Mouse (Mus musculus) midbrain, embryonic 11.5 days (tissue): ENCODE measurements around the gene Vsig10. TPM values are rescaled to one million over a fixed set of nuclear protein-coding genes. Genes with fewer than 3 reads are reported as not detected.

ENCODE experiments used
- ATAC-seq: fragments of 200-750 bp; cut with Nextera tagmentation; 2 replicates; pipeline ENCODE4 v1.8.0; 2017; ENCODE audit warnings: moderate TSS enrichment, moderate library complexity; ENCODE audit not compliant: low FRiP score
- DNase-seq: peaks from one replicate; pipeline ENCODE4 v3.0.0; 2015; ENCODE audit warnings: low spot score; ENCODE audit errors: missing footprints
- H3K27ac ChIP-seq: fragments of 300-500 bp; sonication (generic); 2 replicates; pipeline ENCODE4 v1.5.1; 2014; ENCODE audit warnings: low read depth, low read length
- H3K27me3 ChIP-seq: fragments of 300-500 bp; sonication (generic); 2 replicates; pipeline ENCODE4 v1.6.1; 2014; ENCODE audit warnings: mild to moderate bottlenecking, low read length, moderate library complexity, mixed read lengths; ENCODE audit not compliant: control insufficient read depth, insufficient read depth
- H3K36me3 ChIP-seq: fragments of 300-500 bp; sonication (generic); 2 replicates; pipeline ENCODE4 v1.6.1; 2014; ENCODE audit warnings: mild to moderate bottlenecking, low read length, moderate library complexity, mixed read lengths; ENCODE audit not compliant: control insufficient read depth, insufficient read depth
- H3K4me1 ChIP-seq: fragments of 300-500 bp; sonication (generic); 2 replicates; pipeline ENCODE4 v1.6.1; 2014; ENCODE audit warnings: low read length; ENCODE audit not compliant: control insufficient read depth, insufficient read depth
- H3K4me2 ChIP-seq: fragments of 300-500 bp; sonication (generic); 2 replicates; pipeline ENCODE4 v1.6.1; 2014; ENCODE audit warnings: mild to moderate bottlenecking, moderate library complexity
- H3K4me3 ChIP-seq: fragments of 300-500 bp; sonication (generic); 2 replicates; pipeline ENCODE4 v1.5.1; 2014; ENCODE audit warnings: low read depth, low read length
- H3K9ac ChIP-seq: fragments of 300-500 bp; sonication (generic); 2 replicates; pipeline ENCODE4 v1.6.1; 2014; ENCODE audit warnings: low read length
- H3K9me3 ChIP-seq: fragments of 300-500 bp; sonication (generic); 2 replicates; pipeline ENCODE4 v1.6.1; 2016; ENCODE audit warnings: low read length; ENCODE audit not compliant: control insufficient read depth
- WGBS: fragments of 180-500 bp; shearing (Covaris S2); extraction: QIAGEN DNeasy Blood & Tissue Kit; methylation state at CpG from one replicate; pipeline ENCODE4 v1.1.7; 2014; 5-methylcytosine and 5-hydroxymethylcytosine counted together
- polyA plus RNA-seq: library from polyadenylated mRNA; unstranded; fragments of >200 nt; fragmentation: Nextera tagmentation; extraction: Ambion mirVana; gene quantifications from 2 replicates; pipeline ENCODE4 v1.2.1, GENCODE M21; 2014

Gene Vsig10
- polyA plus RNA-seq, 1 experiment from 2014 or later, result 2.2 TPM

GRCm38 (mm10) chr5:117380199-117380598 lies 61.3 kb downstream of the Vsig10 start:
- ATAC-seq (no peak), DNase-seq (no peak)
- H3K9me3 ChIP-seq, result no peaks in the 10 kb centered on the region
- no peak overlapping the region for H3K4me2 ChIP-seq
- H3K27ac ChIP-seq, result no peak overlapping the region
- H3K4me3 ChIP-seq, result no peak overlapping the region
- H3K36me3 ChIP-seq, result peaks cover 20% of the 10 kb centered on the region
- H3K27me3 ChIP-seq, result no peaks in the 10 kb centered on the region
- WGBS, result 86% methylated on average over 4 of the region's 4 CpGs
- H3K4me1 ChIP-seq, result no peaks in the 10 kb centered on the region
- H3K9ac ChIP-seq, result no peak overlapping the region

- no peak overlapping the region for H3K4me2 ChIP-seq
- H3K9ac ChIP-seq, result no peak overlapping the region
- no peak for ATAC-seq
- H3K4me3 ChIP-seq, result no peak overlapping the region
- H3K27ac ChIP-seq, result no peak overlapping the region
- H3K27me3 ChIP-seq, result no peaks in the 10 kb centered on the region
- 81% methylated on average over 7 of the region's 7 CpGs for WGBS
- DNase-seq, result no peak
- H3K9me3 ChIP-seq, result no peaks in the 10 kb centered on the region
- peaks cover 17% of the 10 kb centered on the region for H3K36me3 ChIP-seq
- H3K4me1 ChIP-seq, result no peaks in the 10 kb centered on the region
Measured at GRCm38 (mm10) chr5:117381785-117382184, 62.9 kb downstream of the Vsig10 start.

- ATAC-seq (no peak), DNase-seq (no peak)
- Histone ChIP-seq H3K36me3 (peaks cover 14% of the 10 kb centered on the region), H3K9me3 (no peaks in the 10 kb centered on the region), H3K9ac (no peak overlapping the region), H3K4me3 (no peak overlapping the region), H3K27ac (no peak overlapping the region), H3K4me1 (peaks cover 6% of the 10 kb centered on the region), H3K27me3 (no peaks in the 10 kb centered on the region), H3K4me2 (no peak overlapping the region)
- 77% methylated on average over 12 of the region's 12 CpGs for WGBS
Measured at GRCm38 (mm10) chr5:117383198-117383597, 64.3 kb downstream of the Vsig10 start.

GRCm38 (mm10) chr5:117388296-117388751 lies 69.4 kb downstream of the Vsig10 start:
- no peak for DNase-seq
- WGBS, result 11% methylated on average over 16 of the region's 16 CpGs
- no peaks in the 10 kb centered on the region for H3K27me3 ChIP-seq
- H3K9ac ChIP-seq, result peak overlapping the region; percentile 96
- ATAC-seq, result peak; percentile 51
- H3K36me3 ChIP-seq, result no peaks in the 10 kb centered on the region
- peak overlapping the region; percentile 61 for H3K27ac ChIP-seq
- no peaks in the 10 kb centered on the region; the same call in 1 of the 2 replicates for H3K9me3 ChIP-seq
- H3K4me1 ChIP-seq, result peaks cover 9% of the 10 kb centered on the region
- H3K4me3 ChIP-seq, result peak overlapping the region; percentile 77
- H3K4me2 ChIP-seq, result peak overlapping the region; percentile 72

GRCm38 (mm10) chr5:117388877-117389276 lies 70.0 kb downstream of the Vsig10 start, which contains the start of gene Rfc5:
TSS of gene Rfc5 (minus strand) at chr5:117389047.
- peak; percentile 99 for DNase-seq
- Histone ChIP-seq H3K4me3 (peak within 1 kb of the TSS; percentile 77), H3K4me1 (peaks cover 9% of the 10 kb centered on the region), H3K9ac (peak within 1 kb of the TSS; percentile 96), H3K27me3 (no peaks in the 10 kb centered on the region), H3K36me3 (no peaks in the 10 kb centered on the region), H3K27ac (peak within 1 kb of the TSS; percentile 61), H3K9me3 (no peaks in the 10 kb centered on the region; the same call in 1 of the 2 replicates), H3K4me2 (peak within 1 kb of the TSS; percentile 72)
- peak; percentile 97 for ATAC-seq
- under 1% methylated on average over 44 of the region's 44 CpGs for WGBS

GRCm38 (mm10) chr5:117390895-117391294 lies 72.0 kb downstream of the Vsig10 start:
- Histone ChIP-seq H3K36me3 (no peaks in the 10 kb centered on the region), H3K4me2 (no peak overlapping the region), H3K27ac (no peak overlapping the region), H3K9me3 (no peaks in the 10 kb centered on the region; the same call in 1 of the 2 replicates), H3K27me3 (no peaks in the 10 kb centered on the region), H3K9ac (no peak overlapping the region), H3K4me1 (peaks cover 9% of the 10 kb centered on the region), H3K4me3 (no peak overlapping the region)
- ATAC-seq, result no peak
- DNase-seq, result no peak
- WGBS, result 100% methylated on average over 1 of the region's 1 CpGs

- no peak overlapping the region for H3K9ac ChIP-seq
- WGBS, result 86% methylated on average over 5 of the region's 5 CpGs
Measured at GRCm38 (mm10) chr5:117395834-117396233, 77.0 kb downstream of the Vsig10 start.

GRCm38 (mm10) chr5:117396596-117397014 lies 77.7 kb downstream of the Vsig10 start:
- no peak overlapping the region for H3K4me2 ChIP-seq
- H3K4me1 ChIP-seq, result no peaks in the 10 kb centered on the region
- no peak overlapping the region for H3K9ac ChIP-seq
- H3K9me3 ChIP-seq, result no peaks in the 10 kb centered on the region; the same call in 1 of the 2 replicates
- 65% methylated on average over 6 of the region's 6 CpGs for WGBS
- ATAC-seq (no peak), DNase-seq (no peak)
- no peak overlapping the region for H3K27ac ChIP-seq
- H3K4me3 ChIP-seq, result no peak overlapping the region
- H3K36me3 ChIP-seq, result no peaks in the 10 kb centered on the region
- H3K27me3 ChIP-seq, result no peaks in the 10 kb centered on the region

More at GRCm38 (mm10) chr5:117395834-117396233, 77.0 kb downstream of the Vsig10 start:
- Histone ChIP-seq H3K4me2 (no peak overlapping the region), H3K9me3 (no peaks in the 10 kb centered on the region; the same call in 1 of the 2 replicates), H3K36me3 (no peaks in the 10 kb centered on the region), H3K27me3 (no peaks in the 10 kb centered on the region), H3K4me3 (no peak overlapping the region), H3K4me1 (no peaks in the 10 kb centered on the region), H3K27ac (no peak overlapping the region)
- DNase-seq (peak; percentile 51), ATAC-seq (no peak)

- Histone ChIP-seq H3K4me1 (no peaks in the 10 kb centered on the region), H3K4me2 (no peak overlapping the region), H3K4me3 (no peak overlapping the region), H3K9me3 (no peaks in the 10 kb centered on the region; the same call in 1 of the 2 replicates), H3K36me3 (no peaks in the 10 kb centered on the region), H3K27ac (no peak overlapping the region), H3K27me3 (no peaks in the 10 kb centered on the region), H3K9ac (no peak overlapping the region)
- no peak for DNase-seq
- 84% methylated on average over 6 of the region's 6 CpGs for WGBS
- ATAC-seq, result no peak
Measured at GRCm38 (mm10) chr5:117397371-117397770, 78.5 kb downstream of the Vsig10 start.
